Mouse (Mus musculus) myocyte (in vitro differentiated cells): Measurements from ENCODE around the gene Sema3b. TPM values are rescaled to one million over a fixed set of nuclear protein-coding genes. Genes with fewer than 3 reads are reported as not detected.

Experiments
- H3K27me3 ChIP-seq: one replicate; pipeline ENCODE4 v1.6.1; 2011; ENCODE audit not compliant: control insufficient read depth, insufficient read depth, insufficient read length
- H3K36me3 ChIP-seq: one replicate; pipeline ENCODE4 v1.6.1; 2011; ENCODE audit not compliant: control insufficient read depth, insufficient read depth
- H3K4me2 ChIP-seq: one replicate; pipeline ENCODE4 v1.6.1; 2011; ENCODE audit warnings: low read depth, control low read depth
- H3K4me3 ChIP-seq: one replicate; pipeline ENCODE4 v1.5.1; 2011; ENCODE audit warnings: mild to moderate bottlenecking, control low read depth, moderate library complexity
- H3K79me2 ChIP-seq: one replicate; pipeline ENCODE4 v1.6.1; 2011; ENCODE audit not compliant: control insufficient read depth, insufficient read depth
- H3ac ChIP-seq: one replicate; pipeline ENCODE4 v1.6.1; 2011; ENCODE audit not compliant: control insufficient read depth, insufficient read length
- CEBPB ChIP-seq: IDR thresholded peaks from 2 replicates; pipeline ENCODE4 v1.6.1; 2011; ENCODE audit warnings: mild to moderate bottlenecking, moderate library complexity; ENCODE audit not compliant: poor library complexity, insufficient read depth, severe bottlenecking
- E2F4 ChIP-seq: IDR thresholded peaks from one replicate; pipeline ENCODE4 v1.6.1; 2011; ENCODE audit warnings: mild to moderate bottlenecking, control low read depth, moderate library complexity; ENCODE audit not compliant: insufficient read depth
- MAX ChIP-seq: IDR thresholded peaks from one replicate; pipeline ENCODE4 v1.6.1; 2011; ENCODE audit warnings: low read depth, mild to moderate bottlenecking, control low read depth
- MYOD1 ChIP-seq, 3 experiments: IDR thresholded peaks; one replicate each; pipeline ENCODE4 v1.6.1; 2011; ENCODE audit warnings: control low read depth in 2 of 3, low read depth in 2 of 3, mild to moderate bottlenecking in 2 of 3, moderate library complexity in 1 of 3; ENCODE audit not compliant: insufficient read length in 2 of 3, control insufficient read depth in 1 of 3
- MYOG ChIP-seq, 3 experiments: IDR thresholded peaks; one replicate each; pipeline ENCODE4 v1.6.1; 2011; ENCODE audit warnings: control low read depth in 2 of 3, low read depth in 2 of 3, mild to moderate bottlenecking in 2 of 3; ENCODE audit not compliant: insufficient read length in 2 of 3, control insufficient read depth in 1 of 3, insufficient read depth in 1 of 3
- POLR2A ChIP-seq: IDR thresholded peaks from one replicate; pipeline ENCODE4 v1.6.1; 2011; ENCODE audit warnings: low read depth, mild to moderate bottlenecking, control low read depth, moderate library complexity; ENCODE audit not compliant: insufficient read length
- POLR2AphosphoS2 ChIP-seq: IDR thresholded peaks from one replicate; pipeline ENCODE4 v1.6.1; 2011; ENCODE audit warnings: low read depth, control low read depth; ENCODE audit not compliant: insufficient read length
- REST ChIP-seq: IDR thresholded peaks from one replicate; pipeline ENCODE4 v1.6.1; 2011; ENCODE audit warnings: mild to moderate bottlenecking, control low read depth, moderate library complexity; ENCODE audit not compliant: insufficient read depth, insufficient read length
- SRF ChIP-seq: IDR thresholded peaks from one replicate; pipeline ENCODE4 v1.6.1; 2011; ENCODE audit warnings: low read depth; ENCODE audit not compliant: control insufficient read depth, insufficient read length
- TCF12 ChIP-seq: IDR thresholded peaks from one replicate; pipeline ENCODE4 v1.6.1; 2011; ENCODE audit warnings: mild to moderate bottlenecking, control low read depth; ENCODE audit not compliant: poor library complexity, insufficient read depth, severe bottlenecking
- TCF3 ChIP-seq: IDR thresholded peaks from one replicate; pipeline ENCODE4 v1.6.1; 2011; ENCODE audit warnings: low read depth, control low read depth; ENCODE audit not compliant: insufficient read length
- USF1 ChIP-seq: IDR thresholded peaks from one replicate; pipeline ENCODE4 v1.6.1; 2011; ENCODE audit warnings: low read depth, mild to moderate bottlenecking, control low read depth, moderate library complexity
- polyA plus RNA-seq: library from polyadenylated mRNA; unstranded; fragments of >200 nt; fragmentation: generic; extraction: Trizol; gene quantifications from one replicate; pipeline ENCODE4 v1.2.1, GENCODE M21; 2012; ENCODE audit warnings: missing spikeins

The Sema3b gene
- polyA plus RNA-seq, 1 experiment, result 59.9 TPM

GRCm38 (mm10) chr9:107635279-107636028 lies 26.4 kb upstream of the Sema3b start, which contains the start of gene Gnai2:
TSS of gene Gnai2 (minus strand) at chr9:107635367.
- no peaks in the 10 kb centered on the region for H3K27me3 ChIP-seq
- H3ac ChIP-seq, result peak within 1 kb of the TSS; percentile 81
- H3K79me2 ChIP-seq, result peaks cover 45% of the 10 kb centered on the region
- TF ChIP-seq TCF3, result no peak
- peak; percentile 83 for TF ChIP-seq POLR2A
- peak; percentile 74 for TF ChIP-seq POLR2AphosphoS2
- peak; percentile 69 for TF ChIP-seq USF1
- no peaks in the 10 kb centered on the region for H3K36me3 ChIP-seq
- peak within 1 kb of the TSS; percentile 75 for H3K4me2 ChIP-seq
- peak within 1 kb of the TSS; percentile 97 for H3K4me3 ChIP-seq

- Histone ChIP-seq H3K79me2 (peaks cover 54% of the 10 kb centered on the region), H3K4me2 (peak overlapping the region; percentile 58), H3ac (peak overlapping the region; percentile 81), H3K4me3 (peak overlapping the region; percentile 97), H3K36me3 (no peaks in the 10 kb centered on the region), H3K27me3 (no peaks in the 10 kb centered on the region)
- TF ChIP-seq TCF3 (no peak), MYOD1 (IDR thresholded peaks at IDR 0.05; ENCODE audit: control insufficient read depth in 1 of 3, insufficient read length in 2 of 3, low read depth in 2 of 3) (peak in 1 of 3 experiments; percentile 2), USF1 (no peak)
Measured at GRCm38 (mm10) chr9:107634406-107635278, 25.6 kb upstream of the Sema3b start.

DNA sequence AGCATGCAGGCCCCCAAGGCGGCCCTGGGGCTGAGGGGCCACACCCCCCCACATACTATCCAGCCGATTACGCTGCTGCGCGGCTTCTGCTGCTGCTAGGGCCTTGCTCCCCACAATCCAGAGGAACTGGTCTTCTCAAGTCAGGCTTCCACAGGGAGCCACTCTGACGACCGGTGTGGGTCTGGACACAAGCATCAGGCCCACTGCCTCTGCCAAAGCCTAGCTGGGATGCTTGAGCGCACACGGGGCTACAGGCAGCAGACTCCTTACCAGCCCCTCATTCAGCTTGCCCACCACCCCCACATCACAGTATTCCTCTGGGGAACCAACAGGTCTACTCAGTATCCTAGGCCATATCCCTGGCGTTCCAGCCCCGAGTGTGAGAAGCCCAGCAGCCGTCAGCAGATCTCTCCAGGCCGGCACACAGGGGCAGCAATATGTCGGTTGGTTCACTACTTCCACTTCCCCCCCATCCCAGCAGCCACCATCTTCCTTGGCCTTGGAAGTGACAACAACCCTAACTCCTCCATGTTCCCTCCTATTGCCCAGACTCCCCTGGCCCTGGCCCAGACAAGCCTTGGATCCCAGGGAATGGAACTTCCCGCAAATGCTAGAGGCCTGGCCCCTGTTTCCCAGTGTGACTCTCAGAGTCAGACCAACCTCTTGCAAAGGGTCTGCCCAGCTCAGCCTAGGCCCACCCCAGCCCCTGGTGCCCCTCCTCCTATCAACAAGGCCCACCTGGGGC lies 24.8 kb upstream of the Sema3b start:
- TF ChIP-seq POLR2AphosphoS2 (peak; percentile 44), CEBPB (no peak)
- Histone ChIP-seq H3K27me3 (no peaks in the 10 kb centered on the region), H3ac (peak overlapping the region; percentile 81), H3K4me2 (peak overlapping the region; percentile 58), H3K79me2 (peaks cover 62% of the 10 kb centered on the region), H3K36me3 (no peaks in the 10 kb centered on the region), H3K4me3 (peak overlapping the region; percentile 97)

GRCm38 (mm10) chr9:107633091-107633660 lies 24.1 kb upstream of the Sema3b start:
- Histone ChIP-seq H3ac (peak overlapping the region; percentile 81), H3K36me3 (no peaks in the 10 kb centered on the region), H3K27me3 (no peaks in the 10 kb centered on the region), H3K4me2 (peak overlapping the region; percentile 100), H3K4me3 (peak overlapping the region; percentile 97), H3K79me2 (peaks cover 68% of the 10 kb centered on the region)
- TF ChIP-seq SRF (no peak), MYOD1 (IDR thresholded peaks at IDR 0.05; ENCODE audit: control insufficient read depth in 1 of 3, insufficient read length in 2 of 3, low read depth in 2 of 3) (peak in 1 of 3 experiments; percentile 56), TCF12 (no peak), REST (no peak), POLR2A (peak; percentile 97), MAX (no peak), USF1 (no peak), POLR2AphosphoS2 (peak; percentile 96), TCF3 (no peak), E2F4 (no peak), CEBPB (no peak), MYOG (IDR thresholded peaks at IDR 0.05; ENCODE audit: control insufficient read depth in 1 of 3, insufficient read depth in 1 of 3, insufficient read length in 2 of 3, low read depth in 2 of 3) (peak in 1 of 3 experiments; percentile 30)

DNA sequence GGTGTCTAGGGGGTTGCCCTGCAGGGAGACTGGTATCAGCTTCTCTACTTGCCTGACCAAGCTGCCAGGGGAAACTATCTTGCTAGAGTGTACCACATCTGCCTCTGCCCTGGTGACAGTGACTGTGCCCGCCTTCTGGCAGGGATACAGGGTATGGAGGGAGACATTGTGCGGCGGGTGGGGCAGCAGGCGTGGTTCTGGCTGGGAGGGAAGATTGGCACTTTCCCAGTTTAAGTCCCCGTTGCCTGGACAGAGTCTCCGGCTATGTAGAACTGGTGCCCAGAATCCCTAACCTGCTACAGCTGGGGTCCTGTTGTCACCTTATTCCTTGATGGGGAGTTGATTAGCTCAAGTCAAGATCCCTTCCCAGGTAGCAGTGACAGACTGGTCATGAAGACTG lies 23.4 kb upstream of the Sema3b start:
- Histone ChIP-seq H3K79me2 (peaks cover 72% of the 10 kb centered on the region), H3K36me3 (no peaks in the 10 kb centered on the region), H3K4me3 (peak overlapping the region; percentile 97), H3ac (peak overlapping the region; percentile 81), H3K27me3 (no peaks in the 10 kb centered on the region), H3K4me2 (peak overlapping the region; percentile 100)
- TF ChIP-seq REST (no peak), MYOG (IDR thresholded peaks at IDR 0.05; ENCODE audit: control insufficient read depth in 1 of 3, insufficient read depth in 1 of 3, insufficient read length in 2 of 3, low read depth in 2 of 3) (peak in 1 of 3 experiments; percentile 17), CEBPB (no peak), POLR2AphosphoS2 (no peak), E2F4 (no peak), MYOD1 (IDR thresholded peaks at IDR 0.05; ENCODE audit: control insufficient read depth in 1 of 3, insufficient read length in 2 of 3, low read depth in 2 of 3) (peak in 1 of 3 experiments; percentile 41), POLR2A (no peak), USF1 (no peak)
